Mouse (Mus musculus): ENCODE results near the gene Tgfb3. TPM values are rescaled to one million over a fixed set of nuclear protein-coding genes. Genes with fewer than 3 reads are reported as not detected.

Tgfb3 gene
- total and polyA plus RNA-seq, 2 experiments from 2014 or later, result 3.6 to 3.7 TPM

DNA sequence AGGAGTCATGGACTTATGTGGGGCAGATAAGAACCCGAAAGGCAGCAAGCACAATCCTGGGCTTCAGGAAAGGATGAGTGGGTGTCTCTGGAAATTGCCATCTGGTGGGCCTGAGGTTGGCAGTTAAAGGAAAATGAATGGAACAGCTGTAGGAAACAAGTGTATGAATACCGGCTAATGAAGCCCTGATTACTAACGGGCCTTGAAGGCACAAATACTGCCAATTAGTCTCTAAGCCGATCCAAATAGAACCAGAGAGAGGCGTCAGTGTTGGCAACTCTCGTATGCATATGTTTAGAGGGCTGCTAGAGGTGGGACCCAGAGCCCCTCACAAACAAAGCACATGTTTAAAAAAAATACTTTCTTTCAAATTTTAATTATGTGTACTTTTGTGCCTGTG lies 7.4 kb downstream of the Tgfb3 start:
- TF ChIP-seq CTCF (IDR thresholded peaks at IDR 0.05), result no peak
- ATAC-seq (ENCODE audit: low FRiP score) (no peak), DNase-seq (ENCODE audit: low spot score) (peak; percentile 41)
- Histone ChIP-seq H3K9ac (replicated peaks; ENCODE audit: low read length, poor library complexity, severe bottlenecking) (no peak overlapping the region), H3K9me3 (ENCODE audit: low read length) (no peaks in the 10 kb centered on the region), H3K27ac (ENCODE audit: low read depth, low read length) (no peak overlapping the region), H3K4me1 (ENCODE audit: insufficient read depth, low read length) (no peaks in the 10 kb centered on the region), H3K4me3 (ENCODE audit: low read depth, low read length) (no peak overlapping the region), H3K4me2 (ENCODE audit: low read depth, low read length, poor library complexity, severe bottlenecking) (no peak overlapping the region), H3K36me3 (ENCODE audit: insufficient read depth, low read length) (no peaks in the 10 kb centered on the region), H3K27me3 (ENCODE audit: insufficient read depth, low read length) (peaks cover 9% of the 10 kb centered on the region; the same call in 1 of the 2 replicates)
- WGBS, result 64% methylated on average over 6 of the region's 6 CpGs

DNA sequence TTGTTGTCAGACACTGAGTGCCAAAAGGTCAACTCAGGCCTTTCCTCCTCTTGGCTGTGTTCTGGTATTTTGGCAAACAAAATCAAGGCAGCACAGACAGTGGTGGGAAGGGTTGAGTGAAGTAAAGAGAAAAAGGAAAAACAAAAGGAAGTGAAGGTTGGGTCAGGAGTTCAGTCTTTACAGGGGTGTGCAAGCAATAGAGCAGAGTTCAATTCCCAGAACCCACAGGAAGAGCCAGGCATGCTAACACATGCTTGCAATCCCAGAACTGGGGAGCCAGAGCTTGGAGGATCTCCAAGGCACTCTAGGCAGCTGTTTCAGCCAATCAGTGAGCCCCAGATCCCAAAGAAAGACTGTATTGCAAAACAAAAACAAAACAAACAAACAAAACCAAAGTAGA lies 14.0 kb downstream of the Tgfb3 start:
- no peak for TF ChIP-seq CTCF (IDR thresholded peaks at IDR 0.05)
- no peak overlapping the region for H3K4me2 ChIP-seq (ENCODE audit: low read depth, low read length, poor library complexity, severe bottlenecking)
- no peak overlapping the region for H3K9ac ChIP-seq (replicated peaks; ENCODE audit: low read length, poor library complexity, severe bottlenecking)
- H3K9me3 ChIP-seq (ENCODE audit: low read length), result no peaks in the 10 kb centered on the region
- DNase-seq (ENCODE audit: low spot score) (no peak), ATAC-seq (ENCODE audit: low FRiP score) (no peak)
- H3K4me1 ChIP-seq (ENCODE audit: insufficient read depth, low read length), result no peaks in the 10 kb centered on the region
- no peaks in the 10 kb centered on the region for H3K36me3 ChIP-seq (ENCODE audit: insufficient read depth, low read length)
- H3K27me3 ChIP-seq (ENCODE audit: insufficient read depth, low read length), result no peaks in the 10 kb centered on the region
- H3K27ac ChIP-seq (ENCODE audit: low read depth, low read length), result no peak overlapping the region
- H3K4me3 ChIP-seq (ENCODE audit: low read depth, low read length), result no peak overlapping the region

DNA sequence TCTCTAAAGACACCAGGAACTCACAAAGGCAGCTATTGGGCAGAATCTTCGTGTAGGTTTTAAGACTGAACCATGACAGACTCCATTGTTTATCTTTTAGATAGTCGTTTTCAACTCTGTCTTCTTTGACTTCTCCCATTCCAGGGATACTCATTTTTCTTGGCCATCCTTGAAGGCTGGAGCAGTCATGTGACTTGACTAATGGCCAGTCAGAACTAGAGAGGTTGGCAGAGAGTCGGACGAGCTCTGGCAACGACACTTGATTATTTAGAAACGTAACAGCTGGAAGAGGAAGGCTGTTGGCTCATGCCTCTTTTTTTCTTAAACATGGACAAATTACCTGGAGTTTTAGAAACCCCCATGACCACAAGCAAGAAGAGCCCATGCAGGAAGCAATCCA lies 19.5 kb downstream of the Tgfb3 start:
- Histone ChIP-seq H3K9ac (replicated peaks; ENCODE audit: low read length, poor library complexity, severe bottlenecking) (no peak overlapping the region), H3K27ac (ENCODE audit: low read depth, low read length) (no peak overlapping the region), H3K9me3 (ENCODE audit: low read length) (no peaks in the 10 kb centered on the region), H3K4me3 (ENCODE audit: low read depth, low read length) (no peak overlapping the region), H3K4me2 (ENCODE audit: low read depth, low read length, poor library complexity, severe bottlenecking) (no peak overlapping the region), H3K4me1 (ENCODE audit: insufficient read depth, low read length) (no peaks in the 10 kb centered on the region), H3K36me3 (ENCODE audit: insufficient read depth, low read length) (0 out of 2 replicates have a peak, but pooled peaks cover 3% of the 10 kb centered on the region), H3K27me3 (ENCODE audit: insufficient read depth, low read length) (no peaks in the 10 kb centered on the region)
- DNase-seq (ENCODE audit: low spot score) (no peak), ATAC-seq (ENCODE audit: low FRiP score) (no peak)
- TF ChIP-seq CTCF (IDR thresholded peaks at IDR 0.05), result no peak
- 85% methylated on average over 6 of the region's 6 CpGs for WGBS

DNA sequence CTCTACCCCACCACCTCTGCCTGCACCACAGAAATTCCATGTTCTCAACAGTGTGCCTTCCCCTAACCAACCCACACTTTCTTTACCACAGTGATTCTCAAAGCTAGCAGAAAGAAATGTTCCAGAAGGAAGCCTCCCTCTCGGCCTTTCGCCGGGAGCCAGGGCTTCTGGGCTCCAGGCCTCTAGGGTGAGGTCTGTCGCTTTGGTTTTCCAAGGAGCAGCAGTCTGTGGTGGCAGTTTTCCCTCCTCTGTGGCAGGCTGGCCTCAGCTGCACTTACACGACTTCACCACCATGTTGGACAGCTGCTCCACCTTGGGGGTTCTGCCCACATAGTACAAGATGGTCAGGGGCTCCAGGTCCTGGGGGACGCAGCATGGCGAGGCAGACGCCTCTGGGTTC lies 21.3 kb downstream of the Tgfb3 start:
- DNase-seq (ENCODE audit: low spot score) (no peak), ATAC-seq (ENCODE audit: low FRiP score) (no peak)
- WGBS, result 81% methylated on average over 8 of the region's 8 CpGs
- no peak for TF ChIP-seq CTCF (IDR thresholded peaks at IDR 0.05)
- Histone ChIP-seq H3K27me3 (ENCODE audit: insufficient read depth, low read length) (no peaks in the 10 kb centered on the region), H3K36me3 (ENCODE audit: insufficient read depth, low read length) (0 out of 2 replicates have a peak, but pooled peaks cover 3% of the 10 kb centered on the region), H3K4me3 (ENCODE audit: low read depth, low read length) (no peak overlapping the region), H3K27ac (ENCODE audit: low read depth, low read length) (no peak overlapping the region), H3K4me2 (ENCODE audit: low read depth, low read length, poor library complexity, severe bottlenecking) (no peak overlapping the region), H3K9ac (replicated peaks; ENCODE audit: low read length, poor library complexity, severe bottlenecking) (no peak overlapping the region), H3K9me3 (ENCODE audit: low read length) (no peaks in the 10 kb centered on the region), H3K4me1 (ENCODE audit: insufficient read depth, low read length) (no peaks in the 10 kb centered on the region)

DNA sequence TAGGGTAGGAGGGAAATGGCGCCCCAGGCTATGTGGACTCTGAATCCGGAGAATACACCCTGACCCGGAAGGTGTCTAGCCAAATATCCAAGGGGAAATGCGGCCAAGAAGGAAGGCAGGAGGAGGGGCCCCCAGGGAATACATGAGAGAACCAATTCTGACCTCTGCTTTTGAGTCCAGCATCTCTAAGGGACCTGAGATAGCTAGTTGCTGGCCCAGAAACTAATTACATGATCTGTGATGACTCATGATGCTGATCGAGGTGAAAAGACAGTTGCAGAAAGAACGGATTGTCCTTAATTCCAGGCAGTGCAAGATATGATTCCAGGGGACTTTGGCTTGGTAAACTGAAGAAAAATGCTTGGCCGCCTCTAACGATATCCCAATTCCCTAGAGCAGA lies 21.9 kb downstream of the Tgfb3 start:
- no peak overlapping the region for H3K27ac ChIP-seq (ENCODE audit: low read depth, low read length)

DNA sequence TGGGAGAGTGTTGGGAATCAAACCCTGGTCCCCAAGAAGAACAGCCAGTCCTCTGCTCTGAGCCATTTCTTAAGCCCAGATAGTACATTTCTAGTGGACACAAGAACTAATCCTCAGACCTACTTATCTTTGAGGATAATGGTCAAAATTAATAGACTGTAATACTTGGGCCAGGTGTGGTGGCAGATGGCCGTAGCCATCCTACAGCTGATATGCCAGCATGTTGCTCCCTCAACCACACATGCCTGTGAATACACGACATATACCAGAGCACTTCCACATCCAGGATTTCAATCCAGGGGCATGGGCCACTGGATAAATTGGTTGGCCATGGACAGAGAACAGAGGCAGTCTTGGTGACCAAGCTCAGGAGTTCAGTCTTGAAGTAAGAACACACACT lies 23.5 kb downstream of the Tgfb3 start:
- H3K9me3 ChIP-seq (ENCODE audit: low read length), result no peaks in the 10 kb centered on the region
- no peaks in the 10 kb centered on the region for H3K4me1 ChIP-seq (ENCODE audit: insufficient read depth, low read length)
- 0 out of 2 replicates have a peak, but pooled peaks cover 3% of the 10 kb centered on the region for H3K36me3 ChIP-seq (ENCODE audit: insufficient read depth, low read length)
- no peak for TF ChIP-seq CTCF (IDR thresholded peaks at IDR 0.05)
- H3K4me2 ChIP-seq (ENCODE audit: low read depth, low read length, poor library complexity, severe bottlenecking), result no peak overlapping the region
- no peak overlapping the region for H3K27ac ChIP-seq (ENCODE audit: low read depth, low read length)
- 95% methylated on average over 2 of the region's 2 CpGs for WGBS
- ATAC-seq (ENCODE audit: low FRiP score) (no peak), DNase-seq (ENCODE audit: low spot score) (no peak)
- no peak overlapping the region for H3K4me3 ChIP-seq (ENCODE audit: low read depth, low read length)
- H3K27me3 ChIP-seq (ENCODE audit: insufficient read depth, low read length), result no peaks in the 10 kb centered on the region
- H3K9ac ChIP-seq (replicated peaks; ENCODE audit: low read length, poor library complexity, severe bottlenecking), result no peak overlapping the region

More for the DNA sequence above, 21.9 kb downstream of the Tgfb3 start:
- DNase-seq (ENCODE audit: low spot score), result no peak
- Histone ChIP-seq H3K27me3 (ENCODE audit: insufficient read depth, low read length) (no peaks in the 10 kb centered on the region), H3K4me1 (ENCODE audit: insufficient read depth, low read length) (no peaks in the 10 kb centered on the region), H3K36me3 (ENCODE audit: insufficient read depth, low read length) (0 out of 2 replicates have a peak, but pooled peaks cover 3% of the 10 kb centered on the region), H3K9me3 (ENCODE audit: low read length) (no peaks in the 10 kb centered on the region), H3K4me3 (ENCODE audit: low read depth, low read length) (no peak overlapping the region), H3K4me2 (ENCODE audit: low read depth, low read length, poor library complexity, severe bottlenecking) (no peak overlapping the region), H3K9ac (replicated peaks; ENCODE audit: low read length, poor library complexity, severe bottlenecking) (no peak overlapping the region)
- 93% methylated on average over 8 of the region's 8 CpGs for WGBS
- ATAC-seq (ENCODE audit: low FRiP score), result no peak
- no peak for TF ChIP-seq CTCF (IDR thresholded peaks at IDR 0.05)
